Mouse (Mus musculus): Measurements from ENCODE around the gene Dusp1. TPM values are rescaled to one million over a fixed set of nuclear protein-coding genes. Genes with fewer than 3 reads are reported as not detected.

Gene Dusp1
- total and polyA plus RNA-seq, 3 experiments, result 5.0 to 41.8 (median 6.3) TPM

- TF ChIP-seq TAL1 (conservative IDR thresholded peaks at IDR 0.05; ENCODE audit: low read depth, low read length) (no peak), GATA1 (IDR thresholded peaks at IDR 0.05; ENCODE audit: borderline replicate concordance, low read length) (no peak), GATA2 (IDR thresholded peaks at IDR 0.05; ENCODE audit: borderline replicate concordance, low read depth, low read length) (no peak), POLR2AphosphoS5 (IDR thresholded peaks at IDR 0.05; ENCODE audit: insufficient replicate concordance, low read depth, low read length) (no peak), CTCF (IDR thresholded peaks at IDR 0.05; ENCODE audit: low read depth, low read length) (no peak)
- ATAC-seq (ENCODE audit: extremely low read depth, insufficient number of reproducible peaks, low FRiP score, poor library complexity, severe bottlenecking) (no peak), DNase-seq (ENCODE audit: low spot score) (no peak)
- no peak overlapping the region for H3K4me3 ChIP-seq (ENCODE audit: low read depth, low read length)
- H3K36me3 ChIP-seq (replicated peaks), result peaks cover 83% of the 10 kb centered on the region
- no peaks in the 10 kb centered on the region for H3K27me3 ChIP-seq (ENCODE audit: insufficient read depth, low read length)
- peaks cover 34% of the 10 kb centered on the region for H3K4me1 ChIP-seq (ENCODE audit: insufficient read depth, low read depth, low read length)
- H3K9me3 ChIP-seq (replicated peaks), result no peaks in the 10 kb centered on the region; the same call in 1 of the 2 replicates
These were observed 15.4 kb upstream of the Dusp1 start for GRCm38 (mm10) chr17:26577309-26577708.

- ATAC-seq (ENCODE audit: extremely low read depth, insufficient number of reproducible peaks, low FRiP score, poor library complexity, severe bottlenecking) (no peak), DNase-seq (ENCODE audit: low spot score) (no peak)
- no peaks in the 10 kb centered on the region; the same call in 1 of the 2 replicates for H3K9me3 ChIP-seq (replicated peaks)
- H3K36me3 ChIP-seq (replicated peaks), result peaks cover 83% of the 10 kb centered on the region
- H3K27me3 ChIP-seq (ENCODE audit: insufficient read depth, low read length), result no peaks in the 10 kb centered on the region
- TF ChIP-seq CTCF (IDR thresholded peaks at IDR 0.05; ENCODE audit: low read depth, low read length), result no peak
- no peak for TF ChIP-seq POLR2AphosphoS5 (IDR thresholded peaks at IDR 0.05; ENCODE audit: insufficient replicate concordance, low read depth, low read length)
- TF ChIP-seq GATA1 (IDR thresholded peaks at IDR 0.05; ENCODE audit: borderline replicate concordance, low read length), result no peak
- no peak for TF ChIP-seq GATA2 (IDR thresholded peaks at IDR 0.05; ENCODE audit: borderline replicate concordance, low read depth, low read length)
- peaks cover 38% of the 10 kb centered on the region for H3K4me1 ChIP-seq (ENCODE audit: insufficient read depth, low read depth, low read length)
- no peak overlapping the region for H3K4me3 ChIP-seq (ENCODE audit: low read depth, low read length)
These were observed 14.9 kb upstream of the Dusp1 start for GRCm38 (mm10) chr17:26576833-26577232.

DNA sequence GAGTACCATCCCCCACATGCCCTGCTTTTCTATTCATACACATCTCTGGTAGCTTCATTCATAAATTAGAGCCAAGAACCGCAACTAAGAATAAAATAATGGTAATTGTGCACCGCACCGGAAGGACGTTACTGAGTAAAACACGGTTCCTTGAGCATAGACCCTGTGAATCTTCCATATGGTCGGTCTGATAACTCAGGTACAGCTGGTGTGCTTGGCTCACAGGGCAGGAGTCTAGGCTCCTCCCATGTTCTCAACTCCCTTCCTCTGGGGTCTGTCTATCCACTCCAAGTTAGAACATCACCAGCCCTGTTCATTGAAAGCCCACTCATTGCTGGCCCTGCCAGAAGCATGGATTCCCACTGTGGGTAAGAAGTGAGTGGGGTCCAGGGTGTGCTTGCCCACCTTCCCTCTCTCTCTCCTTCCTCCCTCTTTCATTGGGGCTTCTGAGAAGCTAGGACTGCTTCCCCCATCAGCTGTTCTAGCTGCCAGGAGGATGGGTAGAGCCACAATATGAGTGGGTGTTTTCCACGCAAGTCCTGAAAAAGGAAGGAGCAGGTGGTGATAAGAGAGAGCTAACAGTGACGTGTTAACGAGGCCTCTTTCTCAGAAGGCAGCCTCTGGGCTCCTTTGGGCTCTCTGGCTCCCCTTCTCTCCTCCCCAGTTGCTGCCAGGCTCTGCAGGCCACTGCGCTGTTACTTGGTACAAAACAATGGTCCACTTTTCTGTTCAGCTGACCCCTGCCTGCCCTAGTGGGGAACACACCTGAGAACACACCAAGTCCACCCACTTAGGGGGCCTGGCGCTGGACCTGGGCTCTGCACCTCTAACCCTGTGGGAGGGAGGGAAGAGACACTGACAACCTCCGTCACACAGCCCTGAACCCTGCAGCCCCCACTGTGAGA lies 14.1 kb upstream of the Dusp1 start:
- DNase-seq (ENCODE audit: low spot score), result peak; percentile 70
- H3K4me1 ChIP-seq (ENCODE audit: insufficient read depth, low read depth, low read length), result peaks cover 45% of the 10 kb centered on the region
- H3K9me3 ChIP-seq (replicated peaks), result no peaks in the 10 kb centered on the region
- peaks cover 82% of the 10 kb centered on the region for H3K36me3 ChIP-seq (replicated peaks)
- no peaks in the 10 kb centered on the region for H3K27me3 ChIP-seq (ENCODE audit: insufficient read depth, low read length)
- TF ChIP-seq POLR2AphosphoS5 (IDR thresholded peaks at IDR 0.05; ENCODE audit: insufficient replicate concordance, low read depth, low read length) (no peak), TAL1 (conservative IDR thresholded peaks at IDR 0.05; ENCODE audit: low read depth, low read length) (peak; percentile 56)
- peak overlapping the region; percentile 47; the same call in 1 of the 2 replicates for H3K4me3 ChIP-seq (ENCODE audit: low read depth, low read length)
- peak; percentile 68 for ATAC-seq (ENCODE audit: extremely low read depth, insufficient number of reproducible peaks, low FRiP score, poor library complexity, severe bottlenecking)

- Histone ChIP-seq H3K4me1 (ENCODE audit: insufficient read depth, low read depth, low read length) (peaks cover 57% of the 10 kb centered on the region), H3K4me3 (ENCODE audit: low read depth, low read length) (peak overlapping the region; percentile 33; the same call in 1 of the 2 replicates), H3K27me3 (ENCODE audit: insufficient read depth, low read length) (no peaks in the 10 kb centered on the region), H3K36me3 (replicated peaks) (peaks cover 86% of the 10 kb centered on the region), H3K9me3 (replicated peaks) (no peaks in the 10 kb centered on the region)
- TF ChIP-seq POLR2AphosphoS5 (IDR thresholded peaks at IDR 0.05; ENCODE audit: insufficient replicate concordance, low read depth, low read length) (no peak), GATA2 (IDR thresholded peaks at IDR 0.05; ENCODE audit: borderline replicate concordance, low read depth, low read length) (no peak), GATA1 (IDR thresholded peaks at IDR 0.05; ENCODE audit: borderline replicate concordance, low read length) (no peak), TAL1 (conservative IDR thresholded peaks at IDR 0.05; ENCODE audit: low read depth, low read length) (no peak), CTCF (IDR thresholded peaks at IDR 0.05; ENCODE audit: low read depth, low read length) (no peak)
- ATAC-seq (ENCODE audit: extremely low read depth, insufficient number of reproducible peaks, low FRiP score, poor library complexity, severe bottlenecking) (no peak), DNase-seq (ENCODE audit: low spot score) (no peak)
These were observed 12.8 kb upstream of the Dusp1 start for GRCm38 (mm10) chr17:26574701-26575100.

DNA sequence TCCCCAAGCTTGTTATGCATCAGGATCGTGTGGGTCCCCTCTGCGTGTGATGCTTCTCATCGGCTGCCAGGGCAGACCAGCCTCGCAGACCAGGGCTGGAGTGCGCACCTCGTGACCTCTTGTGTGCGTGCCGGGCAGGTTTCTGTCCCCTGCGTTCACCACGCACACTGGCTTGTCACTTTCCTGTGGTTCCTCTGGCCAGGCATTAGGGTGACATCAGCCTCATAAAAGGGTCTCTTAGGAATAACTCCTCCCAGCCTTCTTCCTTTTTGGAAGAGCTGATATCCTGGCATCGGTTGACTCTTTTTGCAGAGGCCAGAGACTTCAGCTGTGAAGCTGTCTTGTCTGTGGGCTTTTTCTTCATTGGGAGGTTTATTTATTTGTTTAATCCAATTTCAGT lies 12.2 kb upstream of the Dusp1 start:
- DNase-seq (ENCODE audit: low spot score), result no peak
- Histone ChIP-seq H3K9me3 (replicated peaks) (no peaks in the 10 kb centered on the region), H3K27me3 (ENCODE audit: insufficient read depth, low read length) (no peaks in the 10 kb centered on the region), H3K36me3 (replicated peaks) (peaks cover 86% of the 10 kb centered on the region), H3K4me3 (ENCODE audit: low read depth, low read length) (no peak overlapping the region), H3K4me1 (ENCODE audit: insufficient read depth, low read depth, low read length) (peaks cover 57% of the 10 kb centered on the region)
- no peak for TF ChIP-seq POLR2AphosphoS5 (IDR thresholded peaks at IDR 0.05; ENCODE audit: insufficient replicate concordance, low read depth, low read length)
- TF ChIP-seq TAL1 (conservative IDR thresholded peaks at IDR 0.05; ENCODE audit: low read depth, low read length), result no peak
- no peak for TF ChIP-seq GATA1 (IDR thresholded peaks at IDR 0.05; ENCODE audit: borderline replicate concordance, low read length)
- TF ChIP-seq CTCF (IDR thresholded peaks at IDR 0.05; ENCODE audit: low read depth, low read length), result no peak
- no peak for TF ChIP-seq GATA2 (IDR thresholded peaks at IDR 0.05; ENCODE audit: borderline replicate concordance, low read depth, low read length)
- no peak for ATAC-seq (ENCODE audit: extremely low read depth, insufficient number of reproducible peaks, low FRiP score, poor library complexity, severe bottlenecking)

DNA sequence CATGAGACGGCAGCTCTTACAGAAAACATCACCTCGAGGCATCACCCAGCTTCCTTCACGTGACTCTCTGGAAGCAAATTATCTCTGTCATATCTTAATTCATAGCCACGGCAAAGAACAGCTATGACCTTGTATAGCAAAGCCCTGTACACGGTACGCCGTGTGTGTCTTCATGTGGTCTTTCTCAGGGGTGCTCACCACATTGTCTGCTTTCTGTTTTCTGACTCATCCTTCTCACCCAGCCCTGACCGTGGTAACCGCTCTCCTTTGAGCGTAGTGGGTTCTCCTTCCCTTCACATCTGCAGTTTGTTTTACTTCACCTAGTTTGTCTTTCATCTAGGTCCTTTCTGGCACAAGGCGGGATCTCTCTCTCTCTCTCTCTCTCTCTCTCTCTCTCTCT lies 10.3 kb upstream of the Dusp1 start:
- Histone ChIP-seq H3K9me3 (replicated peaks) (peaks cover 2% of the 10 kb centered on the region; the same call in 1 of the 2 replicates), H3K4me1 (ENCODE audit: insufficient read depth, low read depth, low read length) (peaks cover 57% of the 10 kb centered on the region), H3K36me3 (replicated peaks) (peaks cover 86% of the 10 kb centered on the region), H3K27me3 (ENCODE audit: insufficient read depth, low read length) (no peaks in the 10 kb centered on the region), H3K4me3 (ENCODE audit: low read depth, low read length) (no peak overlapping the region)
- ATAC-seq (ENCODE audit: extremely low read depth, insufficient number of reproducible peaks, low FRiP score, poor library complexity, severe bottlenecking) (no peak), DNase-seq (ENCODE audit: low spot score) (no peak)
- no peak for TF ChIP-seq GATA1 (IDR thresholded peaks at IDR 0.05; ENCODE audit: borderline replicate concordance, low read length)
- no peak for TF ChIP-seq TAL1 (conservative IDR thresholded peaks at IDR 0.05; ENCODE audit: low read depth, low read length)
- no peak for TF ChIP-seq POLR2AphosphoS5 (IDR thresholded peaks at IDR 0.05; ENCODE audit: insufficient replicate concordance, low read depth, low read length)
- no peak for TF ChIP-seq GATA2 (IDR thresholded peaks at IDR 0.05; ENCODE audit: borderline replicate concordance, low read depth, low read length)
